Mouse (Mus musculus): ENCODE results near the gene Slc25a3. TPM values are rescaled to one million over a fixed set of nuclear protein-coding genes. Genes with fewer than 3 reads are reported as not detected.
A peak's percentile ranks its signal among the peaks of the same experiment; 100 is the strongest.

Slc25a3 gene
- total RNA-seq, 2 experiments from 2014 or later, result 1,123 to 1,124 TPM

DNA sequence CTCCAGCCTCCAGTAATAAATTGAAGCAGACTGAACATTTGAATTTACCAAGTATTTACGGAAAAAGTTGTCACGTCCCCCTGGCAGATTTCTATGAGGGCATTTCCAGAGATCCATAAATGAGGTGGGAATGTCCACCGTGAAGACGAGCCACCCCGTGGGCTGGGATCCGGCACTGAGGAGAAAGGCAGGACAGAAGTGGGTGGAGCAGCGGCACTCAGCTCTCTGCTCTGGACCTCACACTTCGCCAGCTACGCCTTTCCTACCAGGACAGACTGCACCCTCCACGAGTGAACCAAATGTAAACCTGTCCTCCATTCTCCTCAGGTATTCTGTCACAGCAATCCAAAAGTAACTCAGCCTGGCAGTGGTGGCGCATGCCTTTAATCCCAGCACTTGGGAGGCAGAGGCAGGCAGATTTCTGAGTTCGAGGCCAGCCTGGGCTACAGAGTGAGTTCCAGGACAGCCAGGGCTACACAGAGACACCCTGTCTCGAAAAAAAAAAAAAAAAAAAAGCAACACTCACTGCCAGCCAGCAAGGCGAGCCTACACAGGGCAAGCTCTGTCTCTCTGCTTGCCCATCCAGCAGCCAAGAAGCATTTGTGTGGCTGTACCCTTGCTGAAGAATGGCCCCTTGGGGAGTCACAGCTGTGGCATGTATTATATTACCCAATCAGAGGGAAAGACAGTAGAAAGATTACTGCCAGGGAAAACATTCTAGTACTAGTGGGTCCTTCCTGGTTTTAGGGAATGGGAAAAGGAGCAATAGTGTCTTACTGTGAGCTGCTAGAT lies 20.9 kb downstream of the Slc25a3 start:
- intact Hi-C loops (cut with DNase I), result no loop called here
- DNase-seq, result no peak

GRCm38 (mm10) chr10:91101936-91102335 lies 21.9 kb downstream of the Slc25a3 start:
- no peak for DNase-seq

DNA sequence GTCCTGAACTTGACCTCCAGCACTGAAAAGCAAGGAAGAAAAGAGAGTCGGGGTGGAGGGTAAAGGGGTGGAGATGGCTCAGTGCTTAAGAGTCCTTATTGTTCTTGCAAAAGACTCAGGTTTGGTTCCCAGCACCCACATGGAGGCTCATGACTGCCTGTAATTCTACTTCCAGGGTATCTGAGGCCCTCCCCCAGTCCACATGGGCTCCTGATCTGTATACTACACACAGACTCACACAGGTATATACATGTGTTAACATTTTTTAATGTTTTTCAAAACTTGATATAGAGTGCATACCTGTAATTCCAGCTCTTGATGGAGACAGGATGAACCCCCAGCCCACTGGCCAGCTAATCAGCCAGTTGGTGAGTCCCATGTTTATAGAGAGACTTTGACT lies 23.8 kb downstream of the Slc25a3 start:
- intact Hi-C loops (cut with DNase I), result no loop called here
- DNase-seq, result no peak

More at GRCm38 (mm10) chr10:91101936-91102335, 21.9 kb downstream of the Slc25a3 start:
- intact Hi-C loops (cut with DNase I), result no loop called here

GRCm38 (mm10) chr10:91098056-91098455 lies 25.8 kb downstream of the Slc25a3 start:
- intact Hi-C loops (cut with DNase I), result no loop called here
- no peak for DNase-seq

GRCm38 (mm10) chr10:91094251-91095104 lies 29.4 kb downstream of the Slc25a3 start:
- intact Hi-C loops (cut with DNase I), result no loop called here
- no peak for DNase-seq

- intact Hi-C loops (cut with DNase I), result no loop called here
- no peak for DNase-seq
These were observed 31.0 kb downstream of the Slc25a3 start for GRCm38 (mm10) chr10:91092812-91093211.

DNA sequence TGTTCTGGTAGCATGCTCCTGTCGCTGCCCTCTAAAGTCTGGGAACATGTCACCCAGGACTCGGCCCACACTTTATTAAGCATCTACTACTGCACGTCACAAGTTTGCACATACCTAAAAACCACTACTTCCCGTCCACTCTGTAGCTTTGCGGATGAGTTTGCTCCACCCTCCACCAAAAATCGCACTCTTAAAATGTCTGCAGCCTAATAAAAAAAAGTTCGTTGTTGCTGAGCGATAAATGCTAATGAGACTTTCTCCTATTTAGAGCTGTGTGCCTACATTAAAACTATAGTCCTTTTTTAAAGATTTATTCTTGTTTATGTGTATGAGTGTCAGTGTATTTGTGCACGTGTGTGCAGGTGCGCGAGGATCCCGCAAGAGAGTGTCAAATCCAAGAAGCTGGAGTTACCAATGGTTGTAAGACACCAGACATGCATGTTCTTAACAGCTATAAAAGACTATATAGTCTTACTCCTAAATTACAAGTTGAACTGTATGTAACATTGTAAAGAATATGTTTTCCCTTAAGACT lies 40.4 kb downstream of the Slc25a3 start:
- no peak for DNase-seq
- intact Hi-C loops (cut with DNase I), result loop anchor here (2.0 kb wide), 1 partner anchor 39 kb away; no protein-coding TSS in a partner anchor

GRCm38 (mm10) chr10:91082550-91083392 lies 41.1 kb downstream of the Slc25a3 start, which contains the start of the genes Apaf1 and Ikbip:
Apaf1 (minus strand) TSS chr10:91082770.
Ikbip (plus strand) TSS chr10:91082940.
- intact Hi-C loops (cut with DNase I), result loop anchor here (2.0 kb wide), 1 partner anchor 40 kb away; no protein-coding TSS in a partner anchor
- DNase-seq, result peak; percentile 99 to 100

DNA sequence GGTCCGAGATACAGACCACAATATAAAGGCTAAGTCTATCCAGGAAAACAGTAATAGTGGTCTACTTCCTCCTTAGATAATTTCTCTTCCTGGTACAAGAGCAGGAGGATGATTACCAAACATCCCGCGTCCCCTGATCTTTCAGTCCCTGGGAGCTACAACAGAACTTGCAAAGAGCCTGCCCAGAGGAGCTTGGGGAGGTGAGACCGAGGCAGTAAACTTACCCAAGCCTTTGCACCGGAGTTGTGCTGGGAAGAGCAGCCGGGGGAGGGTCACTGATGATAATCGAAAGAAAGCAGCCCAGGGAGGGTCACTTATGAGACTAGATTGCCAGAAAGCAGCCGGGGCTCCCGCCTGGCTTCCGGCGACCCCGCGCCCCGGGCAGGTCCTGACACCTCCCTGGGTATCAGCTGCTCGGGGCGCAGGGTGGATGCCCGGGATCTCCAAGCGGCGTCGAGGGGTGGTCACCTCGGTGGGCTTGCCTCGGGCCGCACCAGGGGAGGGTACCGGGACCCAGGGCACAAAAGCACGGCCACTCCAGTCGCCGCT lies 41.8 kb downstream of the Slc25a3 start:
- intact Hi-C loops (cut with DNase I), result loop anchor here (2.0 kb wide), 1 partner anchor 41 kb away; no protein-coding TSS in a partner anchor
- no peak for DNase-seq

- no peak for DNase-seq
- intact Hi-C loops (cut with DNase I), result no loop called here
These were observed 43.3 kb downstream of the Slc25a3 start for GRCm38 (mm10) chr10:91080540-91080939.

- intact Hi-C loops (cut with DNase I), result no loop called here
- DNase-seq, result no peak
These were observed 47.2 kb downstream of the Slc25a3 start for GRCm38 (mm10) chr10:91076667-91077066.

- peak in 1 of 2 experiments; percentile 42 for DNase-seq
- intact Hi-C loops (cut with DNase I), result loop anchor here (5.0 kb wide), 1 partner anchor 69 kb away; no protein-coding TSS in a partner anchor
These were observed 50.5 kb downstream of the Slc25a3 start for GRCm38 (mm10) chr10:91073345-91073744.

DNA sequence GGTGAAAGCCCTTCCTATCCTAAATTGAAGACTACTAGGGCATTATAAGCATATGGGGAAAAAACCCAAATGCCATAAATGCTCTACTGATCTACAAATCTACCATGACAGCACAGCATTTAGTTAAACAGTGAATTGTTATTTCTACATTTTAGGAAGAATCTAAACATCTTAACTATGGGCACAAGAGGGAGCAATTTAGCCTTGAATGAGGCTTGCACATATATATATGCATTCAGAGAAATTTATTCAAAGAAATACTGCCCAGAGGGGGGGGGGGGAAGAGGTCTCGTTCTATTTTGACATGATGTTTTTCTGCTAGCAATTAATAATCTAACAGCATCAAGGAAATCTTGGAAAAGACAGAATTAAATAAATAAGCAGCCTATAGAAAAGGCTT lies 52.1 kb downstream of the Slc25a3 start:
- DNase-seq, result no peak
- intact Hi-C loops (cut with DNase I), result loop anchor here (5.0 kb wide), 1 partner anchor 71 kb away; no protein-coding TSS in a partner anchor

Other genes starting within 250 kb of the Slc25a3 start
- 1 to 10 TPM; 1.7 to 2.6 TPM for gene Apaf1, start 41.3 kb downstream of the Slc25a3 start, total RNA-seq (2021)
- 10 to 100 TPM in 1 of 2 experiments, 1 to 10 TPM in 1; 8.4 to 12.1 TPM for gene Ikbip, start 41.1 kb downstream of the Slc25a3 start, total RNA-seq (2021)
- gene Tmpo, start 57.3 kb upstream of the Slc25a3 start, total RNA-seq (2021), result 10 to 100 TPM; 52.2 to 57.4 TPM

Measured in gastrocnemius, postnatal 36 days (tissue).